Mouse (Mus musculus) ES-Bruce4 (cell line): Measurements from ENCODE around the gene Gm17455. TPM values are rescaled to one million over a fixed set of nuclear protein-coding genes. Genes with fewer than 3 reads are reported as not detected.
A peak's percentile ranks its signal among the peaks of the same experiment; 100 is the strongest.

Experiments
- H3K27ac ChIP-seq: 2 replicates; pipeline ENCODE4 v1.5.1; 2012; ENCODE audit warnings: low read length, inconsistent platforms; ENCODE audit not compliant: insufficient read depth
- H3K27me3 ChIP-seq: 2 replicates; pipeline ENCODE4 v1.6.1; 2012; ENCODE audit warnings: mild to moderate bottlenecking, low read length, inconsistent platforms; ENCODE audit not compliant: control insufficient read depth, poor library complexity, insufficient read depth, severe bottlenecking
- H3K36me3 ChIP-seq: 2 replicates; pipeline ENCODE4 v1.6.1; 2012; ENCODE audit warnings: inconsistent platforms, mild to moderate bottlenecking, low read length, moderate library complexity; ENCODE audit not compliant: control insufficient read depth, poor library complexity, insufficient read depth, severe bottlenecking
- H3K4me1 ChIP-seq: one replicate; pipeline ENCODE4 v1.8.1; 2011; ENCODE audit warnings: low read length; ENCODE audit not compliant: control insufficient read depth, insufficient read depth
- H3K4me3 ChIP-seq: 2 replicates; pipeline ENCODE4 v1.5.1; 2011; ENCODE audit warnings: low read depth, mild to moderate bottlenecking, low read length
- H3K9ac ChIP-seq: 2 replicates; pipeline ENCODE4 v1.6.1; 2012; ENCODE audit warnings: low read depth, mild to moderate bottlenecking, inconsistent platforms; ENCODE audit not compliant: poor library complexity, severe bottlenecking
- H3K9me3 ChIP-seq: replicated peaks from 2 replicates; pipeline ENCODE4 v1.6.1; 2012; ENCODE audit warnings: mild to moderate bottlenecking, low read length, inconsistent platforms; ENCODE audit not compliant: control insufficient read depth, poor library complexity, insufficient read depth, severe bottlenecking
- CTCF ChIP-seq: IDR thresholded peaks from one replicate; pipeline ENCODE4 v1.8.1; 2011; ENCODE audit warnings: low read depth, low read length
- EP300 ChIP-seq: IDR thresholded peaks from 2 replicates; pipeline ENCODE4 v1.6.1; 2011; ENCODE audit warnings: low read depth, low read length; ENCODE audit not compliant: insufficient read depth
- POLR2A ChIP-seq: IDR thresholded peaks from one replicate; pipeline ENCODE4 v1.8.1; 2011; ENCODE audit warnings: low read length; ENCODE audit not compliant: insufficient read depth
- polyA plus RNA-seq: library from polyadenylated mRNA; stranded (reverse); fragments of >200 nt; gene quantifications from 2 replicates; pipeline ENCODE4 v1.2.4, GENCODE M21; 2011; ENCODE audit warnings: low read depth; ENCODE audit not compliant: missing spikeins, insufficient read depth, insufficient read length

The Gm17455 gene
- polyA plus RNA-seq, 1 experiment, result not detected

GRCm38 (mm10) chr10:60430001-60430400 is 30.5 kb downstream of the Gm17455 start:
- H3K4me1 ChIP-seq, result peaks cover 2% of the 10 kb centered on the region
- no peaks in the 10 kb centered on the region for H3K27me3 ChIP-seq
- TF ChIP-seq POLR2A (no peak), EP300 (no peak), CTCF (no peak)
- H3K9ac ChIP-seq, result no peak overlapping the region
- no peak overlapping the region for H3K4me3 ChIP-seq
- no peak overlapping the region for H3K27ac ChIP-seq
- H3K36me3 ChIP-seq, result no peaks in the 10 kb centered on the region
- H3K9me3 ChIP-seq, result no peaks in the 10 kb centered on the region

GRCm38 (mm10) chr10:60430591-60430990 is 31.1 kb downstream of the Gm17455 start:
- no peaks in the 10 kb centered on the region for H3K36me3 ChIP-seq
- no peaks in the 10 kb centered on the region for H3K27me3 ChIP-seq
- TF ChIP-seq POLR2A (no peak), CTCF (no peak), EP300 (no peak)
- H3K4me1 ChIP-seq, result peaks cover 2% of the 10 kb centered on the region
- no peaks in the 10 kb centered on the region for H3K9me3 ChIP-seq
- H3K4me3 ChIP-seq, result no peak overlapping the region
- H3K9ac ChIP-seq, result no peak overlapping the region
- no peak overlapping the region for H3K27ac ChIP-seq

GRCm38 (mm10) chr10:60432679-60433078 is 33.2 kb downstream of the Gm17455 start:
- Histone ChIP-seq H3K4me3 (no peak overlapping the region), H3K9me3 (no peaks in the 10 kb centered on the region), H3K27me3 (no peaks in the 10 kb centered on the region), H3K9ac (no peak overlapping the region), H3K4me1 (peaks cover 2% of the 10 kb centered on the region), H3K36me3 (no peaks in the 10 kb centered on the region), H3K27ac (no peak overlapping the region)
- TF ChIP-seq POLR2A (no peak), EP300 (no peak), CTCF (no peak)

- Histone ChIP-seq H3K9ac (no peak overlapping the region), H3K9me3 (no peaks in the 10 kb centered on the region)
Observed at GRCm38 (mm10) chr10:60442321-60442720, 42.8 kb downstream of the Gm17455 start.

GRCm38 (mm10) chr10:60443078-60443477 is 43.6 kb downstream of the Gm17455 start:
- Histone ChIP-seq H3K27ac (no peak overlapping the region), H3K9me3 (no peaks in the 10 kb centered on the region), H3K27me3 (no peaks in the 10 kb centered on the region), H3K36me3 (no peaks in the 10 kb centered on the region), H3K9ac (no peak overlapping the region), H3K4me1 (no peaks in the 10 kb centered on the region), H3K4me3 (no peak overlapping the region)
- TF ChIP-seq POLR2A (no peak), EP300 (no peak), CTCF (peak; percentile 50)

More at GRCm38 (mm10) chr10:60442321-60442720, 42.8 kb downstream of the Gm17455 start:
- H3K27ac ChIP-seq, result no peak overlapping the region
- TF ChIP-seq POLR2A (no peak), EP300 (no peak), CTCF (no peak)
- no peaks in the 10 kb centered on the region for H3K27me3 ChIP-seq
- no peak overlapping the region for H3K4me3 ChIP-seq
- H3K4me1 ChIP-seq, result no peaks in the 10 kb centered on the region
- no peaks in the 10 kb centered on the region for H3K36me3 ChIP-seq

- H3K36me3 ChIP-seq, result no peaks in the 10 kb centered on the region
Observed at GRCm38 (mm10) chr10:60445031-60445593, 45.6 kb downstream of the Gm17455 start.

More at GRCm38 (mm10) chr10:60445031-60445593, 45.6 kb downstream of the Gm17455 start:
- Histone ChIP-seq H3K4me1 (no peaks in the 10 kb centered on the region), H3K9ac (no peak overlapping the region), H3K27me3 (no peaks in the 10 kb centered on the region), H3K4me3 (no peak overlapping the region), H3K27ac (no peak overlapping the region), H3K9me3 (no peaks in the 10 kb centered on the region)
- TF ChIP-seq EP300, result no peak
- no peak for TF ChIP-seq POLR2A
- TF ChIP-seq CTCF, result no peak
